Mouse (Mus musculus) brain, embryonic 14.5 days (tissue): ENCODE measurements around the gene Tmem88.
A peak's percentile ranks its signal among the peaks of the same experiment; 100 is the strongest.

Experiments used
- CTCF ChIP-seq: fragments of 200-500 bp; IDR thresholded peaks from 2 replicates; pipeline ENCODE4 v1.5.1; 2012; ENCODE audit warnings: inconsistent platforms, mild to moderate bottlenecking, moderate library complexity, borderline replicate concordance; ENCODE audit not compliant: insufficient read depth, insufficient read length; ENCODE audit errors: extremely low read depth
- POLR2A ChIP-seq: fragments of 200-500 bp; IDR thresholded peaks from 2 replicates; pipeline ENCODE4 v1.6.1; 2012; ENCODE audit warnings: mild to moderate bottlenecking, inconsistent platforms, borderline replicate concordance; ENCODE audit not compliant: poor library complexity, insufficient read depth, insufficient read length, severe bottlenecking; ENCODE audit errors: extremely low read depth

GRCm38 (mm10) chr11:69415327-69415667 lies 17.3 kb upstream of the Tmem88 start:
- no peak for TF ChIP-seq CTCF
- TF ChIP-seq POLR2A, result 0 out of 2 replicates have a peak, but pooled peaks have one; percentile 13
